Mouse (Mus musculus): Measurements from ENCODE around the gene Gspt1. TPM values are rescaled to one million over a fixed set of nuclear protein-coding genes. Genes with fewer than 3 reads are reported as not detected.

Gspt1 gene
- polyA plus RNA-seq, 2 experiments = 36.1 to 44.4 TPM

GRCm38 (mm10) chr16:11254723-11255164, 619 bp upstream of the Gspt1 start:
- peaks cover 3 to 9% of the 10 kb centered on the region in 2 experiments; a peak in 3 of 4 replicates for H3K4me1 ChIP-seq (replicated peaks; ENCODE audit: control insufficient read depth in 2 of 2, insufficient read depth in 2 of 2, low read length in 1 of 2)
- 20% methylated on average over 10 of the region's 10 CpGs for WGBS (ENCODE audit: insufficient replicate concordance)
- no peaks in the 10 kb centered on the region for H3K9me3 ChIP-seq (ENCODE audit: control insufficient read depth, low read length)
- TF ChIP-seq CTCF (IDR thresholded peaks at IDR 0.05; ENCODE audit: low read depth) = no peak
- no peak for ATAC-seq (ENCODE audit: insufficient read depth)
- peak overlapping the region; percentile 72 for H3K27ac ChIP-seq
- DNase-seq (ENCODE audit: low read depth in 3 of 3, low spot score in 3 of 3) = no peak
- no peaks in the 10 kb centered on the region for H3K36me3 ChIP-seq (replicated peaks; ENCODE audit: control insufficient read depth, insufficient read depth, low read depth)
- H3K27me3 ChIP-seq (ENCODE audit: control insufficient read depth, insufficient read depth, low read length) = no peaks in the 10 kb centered on the region
- H3K9ac ChIP-seq (replicated peaks) = peak overlapping the region; percentile 90
- H3K4me3 ChIP-seq (ENCODE audit: insufficient read depth in 1 of 2, low read depth in 2 of 2, low read length in 2 of 2) = peak overlapping the region; percentile 63 to 86
- peak overlapping the region; percentile 70 for H3K4me2 ChIP-seq (ENCODE audit: low read depth)

GRCm38 (mm10) chr16:11253065-11253831, 877 bp downstream of the Gspt1 start:
- TF ChIP-seq CTCF (IDR thresholded peaks at IDR 0.05; ENCODE audit: low read depth) (no peak), EP300 (IDR thresholded peaks at IDR 0.05; ENCODE audit: low read depth) (no peak)
- peak overlapping the region; percentile 86 to 87 for H3K4me3 ChIP-seq (ENCODE audit: insufficient read depth in 1 of 2, low read depth in 2 of 2, low read length in 2 of 2)
- WGBS (ENCODE audit: insufficient replicate concordance) = under 1% methylated on average over 58 of the region's 58 CpGs
- H3K36me3 ChIP-seq (replicated peaks; ENCODE audit: control insufficient read depth, insufficient read depth, low read depth) = no peaks in the 10 kb centered on the region; the same call in 1 of the 2 replicates
- ATAC-seq (ENCODE audit: insufficient read depth) (peak; percentile 56), DNase-seq (ENCODE audit: low read depth in 3 of 3, low spot score in 3 of 3) (peak; percentile 37 to 40 (median 37))
- peak overlapping the region; percentile 88 for H3K9ac ChIP-seq (replicated peaks)
- no peaks in the 10 kb centered on the region for H3K27me3 ChIP-seq (ENCODE audit: control insufficient read depth, insufficient read depth, low read length)
- peak overlapping the region; percentile 95 for H3K4me2 ChIP-seq (ENCODE audit: low read depth)
- peaks cover 3 to 9% of the 10 kb centered on the region in 2 experiments; a peak in 3 of 4 replicates for H3K4me1 ChIP-seq (replicated peaks; ENCODE audit: control insufficient read depth in 2 of 2, insufficient read depth in 2 of 2, low read length in 1 of 2)
- H3K27ac ChIP-seq = peak overlapping the region; percentile 86
- no peaks in the 10 kb centered on the region for H3K9me3 ChIP-seq (ENCODE audit: control insufficient read depth, low read length)

- H3K27ac ChIP-seq = no peak overlapping the region
Measured at GRCm38 (mm10) chr16:11247791-11248190, 6.3 kb downstream of the Gspt1 start.

GRCm38 (mm10) chr16:11245767-11246166, 8.4 kb downstream of the Gspt1 start:
- H3K27ac ChIP-seq = no peak overlapping the region
- no peaks in the 10 kb centered on the region; the same call in 1 of the 2 replicates for H3K36me3 ChIP-seq (replicated peaks; ENCODE audit: control insufficient read depth, insufficient read depth, low read depth)
- DNase-seq (ENCODE audit: low read depth in 3 of 3, low spot score in 3 of 3) = no peak
- TF ChIP-seq EP300 (IDR thresholded peaks at IDR 0.05; ENCODE audit: low read depth) (no peak), CTCF (IDR thresholded peaks at IDR 0.05; ENCODE audit: low read depth) (no peak)
- peaks cover 0 to 11% of the 10 kb centered on the region in 2 experiments; a peak in 2 of 4 replicates for H3K4me1 ChIP-seq (replicated peaks; ENCODE audit: control insufficient read depth in 2 of 2, insufficient read depth in 2 of 2, low read length in 1 of 2)
- no peaks in the 10 kb centered on the region for H3K27me3 ChIP-seq (ENCODE audit: control insufficient read depth, insufficient read depth, low read length)
- WGBS (ENCODE audit: insufficient replicate concordance) = 52% methylated on average over 9 of the region's 9 CpGs
- H3K9me3 ChIP-seq (ENCODE audit: control insufficient read depth, low read length) = no peaks in the 10 kb centered on the region
- no peak overlapping the region for H3K9ac ChIP-seq (replicated peaks)
- H3K4me3 ChIP-seq (ENCODE audit: insufficient read depth in 1 of 2, low read depth in 2 of 2, low read length in 2 of 2) = no peak overlapping the region
- ATAC-seq (ENCODE audit: insufficient read depth) = no peak
- no peak overlapping the region for H3K4me2 ChIP-seq (ENCODE audit: low read depth)

More at GRCm38 (mm10) chr16:11247791-11248190, 6.3 kb downstream of the Gspt1 start:
- Histone ChIP-seq H3K27me3 (ENCODE audit: control insufficient read depth, insufficient read depth, low read length) (no peaks in the 10 kb centered on the region), H3K9ac (replicated peaks) (no peak overlapping the region), H3K4me1 (replicated peaks; ENCODE audit: control insufficient read depth in 2 of 2, insufficient read depth in 2 of 2, low read length in 1 of 2) (peaks cover 3 to 19% of the 10 kb centered on the region in 2 experiments; a peak in 3 of 4 replicates), H3K4me2 (ENCODE audit: low read depth) (no peak overlapping the region), H3K9me3 (ENCODE audit: control insufficient read depth, low read length) (no peaks in the 10 kb centered on the region), H3K36me3 (replicated peaks; ENCODE audit: control insufficient read depth, insufficient read depth, low read depth) (no peaks in the 10 kb centered on the region; the same call in 1 of the 2 replicates), H3K4me3 (ENCODE audit: insufficient read depth in 1 of 2, low read depth in 2 of 2, low read length in 2 of 2) (no peak overlapping the region)
- TF ChIP-seq EP300 (IDR thresholded peaks at IDR 0.05; ENCODE audit: low read depth) (no peak), CTCF (IDR thresholded peaks at IDR 0.05; ENCODE audit: low read depth) (no peak)
- DNase-seq (ENCODE audit: low read depth in 3 of 3, low spot score in 3 of 3) (no peak), ATAC-seq (ENCODE audit: insufficient read depth) (no peak)
- 30% methylated on average over 2 of the region's 2 CpGs for WGBS (ENCODE audit: insufficient replicate concordance)

- H3K4me3 ChIP-seq (ENCODE audit: insufficient read depth in 1 of 2, low read depth in 2 of 2, low read length in 2 of 2) = no peak overlapping the region
- DNase-seq (ENCODE audit: low read depth in 3 of 3, low spot score in 3 of 3) = no peak
- no peak overlapping the region for H3K4me2 ChIP-seq (ENCODE audit: low read depth)
- no peak for TF ChIP-seq EP300 (IDR thresholded peaks at IDR 0.05; ENCODE audit: low read depth)
- TF ChIP-seq CTCF (IDR thresholded peaks at IDR 0.05; ENCODE audit: low read depth) = no peak
- H3K9ac ChIP-seq (replicated peaks) = no peak overlapping the region
- H3K36me3 ChIP-seq (replicated peaks; ENCODE audit: control insufficient read depth, insufficient read depth, low read depth) = peaks cover 7% of the 10 kb centered on the region
- H3K27me3 ChIP-seq (ENCODE audit: control insufficient read depth, insufficient read depth, low read length) = no peaks in the 10 kb centered on the region
- H3K9me3 ChIP-seq (ENCODE audit: control insufficient read depth, low read length) = no peaks in the 10 kb centered on the region
- H3K27ac ChIP-seq = no peak overlapping the region
- WGBS (ENCODE audit: insufficient replicate concordance) = 50% methylated on average over 1 of the region's 1 CpGs
- no peak for ATAC-seq (ENCODE audit: insufficient read depth)
- H3K4me1 ChIP-seq (replicated peaks; ENCODE audit: control insufficient read depth in 2 of 2, insufficient read depth in 2 of 2, low read length in 1 of 2) = peaks cover 0 to 6% of the 10 kb centered on the region in 2 experiments; a peak in 2 of 4 replicates
Measured at GRCm38 (mm10) chr16:11242401-11242800, 11.7 kb downstream of the Gspt1 start.
